Mouse (Mus musculus): ENCODE data around the gene Dlgap3.

Gene Dlgap3

DNA sequence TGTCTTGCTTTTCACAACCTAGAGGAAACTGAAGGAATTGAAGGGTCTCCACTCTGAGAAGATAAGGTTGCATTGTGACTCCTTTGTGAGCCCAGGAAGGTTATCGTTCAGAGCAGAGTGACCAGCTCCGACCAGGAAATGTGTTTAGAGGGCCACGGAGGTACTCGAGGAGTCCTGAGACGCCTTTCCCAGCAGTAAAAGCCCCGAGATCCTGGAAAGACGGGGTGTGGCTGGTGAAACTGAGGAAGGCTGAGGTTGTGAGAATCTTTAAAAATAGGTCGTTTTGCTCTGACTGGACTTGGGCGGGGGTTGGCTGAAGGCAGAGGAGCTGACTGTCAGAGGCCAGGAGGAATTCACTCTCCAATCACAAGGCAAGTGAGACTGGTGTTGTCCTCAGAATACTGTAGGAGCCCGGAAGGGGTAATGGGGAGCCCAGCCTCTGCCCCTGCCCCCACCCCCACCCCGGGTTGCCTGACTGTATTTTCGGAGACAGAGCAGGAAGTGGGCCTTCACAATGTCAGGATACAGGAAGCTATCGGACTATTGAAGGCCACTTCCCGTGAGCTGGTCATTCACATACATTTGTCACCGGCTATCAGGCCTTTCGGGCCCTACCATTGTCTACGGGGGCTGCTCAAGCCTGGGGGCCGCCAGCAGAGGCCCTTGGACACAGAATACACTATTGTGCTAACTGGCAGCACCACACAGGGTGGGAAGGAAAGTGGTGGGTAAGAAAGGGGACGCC is 94.6 kb downstream of the Dlgap3 start:
- no peak for DNase-seq (ENCODE audit: low read depth)

DNA sequence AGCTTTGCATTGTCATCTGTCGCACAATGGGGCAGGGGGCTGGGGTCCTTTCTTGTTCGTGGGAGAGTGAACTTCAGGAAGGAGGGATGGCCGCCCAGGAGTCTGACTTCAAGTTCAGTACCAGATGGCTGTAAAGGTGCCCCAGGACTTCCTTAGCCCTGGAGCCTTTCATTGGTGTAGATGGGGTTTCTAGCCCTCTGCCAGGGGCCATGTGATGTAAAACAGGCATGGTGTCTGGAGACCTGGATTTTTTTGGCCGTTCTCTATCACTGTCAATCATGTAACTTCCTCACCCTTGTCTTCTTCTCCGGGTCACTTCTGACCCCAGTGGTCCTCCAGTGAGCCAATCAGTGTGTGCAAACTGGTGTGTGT is 95.2 kb downstream of the Dlgap3 start:
- DNase-seq (ENCODE audit: low read depth), result no peak

DNA sequence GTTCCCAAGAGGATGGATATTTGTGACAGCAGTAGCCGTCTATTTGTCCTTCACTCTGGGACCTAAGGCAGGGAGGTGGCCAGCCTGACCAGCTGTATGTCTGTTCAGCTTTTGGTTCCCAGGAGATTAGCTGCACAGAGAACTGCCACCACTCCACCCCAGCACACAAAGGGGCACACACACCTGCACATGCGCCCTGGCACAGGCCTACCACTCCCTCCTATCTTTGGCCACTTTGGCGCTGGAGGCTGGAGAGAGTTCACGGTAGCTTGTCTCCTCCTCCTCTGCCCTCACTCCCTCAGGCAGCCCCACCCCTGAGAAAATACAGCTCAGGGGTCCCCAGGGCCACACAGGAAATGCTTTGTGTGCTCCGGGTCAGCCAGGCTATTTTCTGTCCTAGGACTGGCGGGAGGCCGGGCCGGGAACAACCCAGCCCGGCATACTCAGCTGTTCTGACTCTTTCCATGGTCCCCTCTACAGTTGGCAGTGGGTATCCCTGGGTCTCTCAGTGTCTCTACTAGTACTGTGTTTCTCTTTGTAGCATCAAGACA is 109.5 kb downstream of the Dlgap3 start:
- no peak for DNase-seq (ENCODE audit: low read depth)

DNA sequence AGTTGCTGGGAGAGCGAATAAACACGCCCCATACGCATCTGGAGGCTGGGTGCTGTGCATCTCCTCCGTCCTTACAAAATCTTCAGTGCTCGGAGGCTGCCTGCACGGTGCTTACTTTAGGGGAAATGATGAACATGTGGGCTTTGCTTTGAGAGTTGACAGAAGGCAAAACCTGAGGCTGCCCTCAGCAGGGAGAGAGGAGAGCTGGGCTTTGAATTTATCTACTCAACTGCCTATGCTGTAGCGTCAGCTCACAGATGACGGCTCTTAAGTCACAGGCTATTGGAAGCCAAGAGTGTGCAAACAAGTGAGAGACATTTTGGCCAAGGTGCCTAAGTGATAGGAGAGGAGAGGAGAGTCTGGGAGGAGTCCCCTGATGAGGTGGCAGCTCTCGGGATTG is 110.2 kb downstream of the Dlgap3 start:
- DNase-seq (ENCODE audit: low read depth), result no peak
